Mouse (Mus musculus) kidney, embryonic 14.5 days (tissue): ENCODE results near the gene Fam162a. TPM values are rescaled to one million over a fixed set of nuclear protein-coding genes. Genes with fewer than 3 reads are reported as not detected.
"Not testable (repeated sequence)": the region's sequence is repeated elsewhere in the genome, so short reads cannot be mapped to it uniquely, and the experiment has no call there.

Experiments
- ATAC-seq: fragments of 200-750 bp; cut with Nextera tagmentation; 2 replicates; pipeline ENCODE4 v1.8.0; 2017; ENCODE audit warnings: moderate number of reproducible peaks, mild to moderate bottlenecking, moderate TSS enrichment, moderate library complexity; ENCODE audit not compliant: low FRiP score, low TSS enrichment
- H3K27ac ChIP-seq: fragments of 300-500 bp; sonication (generic); 2 replicates; pipeline ENCODE4 v1.5.1; 2014; ENCODE audit warnings: low read depth, mild to moderate bottlenecking, low read length, moderate library complexity, mixed read lengths
- H3K27me3 ChIP-seq: fragments of 300-500 bp; sonication (generic); 2 replicates; pipeline ENCODE4 v1.6.1; 2014; ENCODE audit warnings: mild to moderate bottlenecking, low read length; ENCODE audit not compliant: control insufficient read depth, insufficient read depth
- H3K36me3 ChIP-seq: fragments of 300-500 bp; sonication (generic); 2 replicates; pipeline ENCODE4 v1.6.1; 2014; ENCODE audit warnings: low read length, mixed read lengths; ENCODE audit not compliant: control insufficient read depth, insufficient read depth
- H3K4me1 ChIP-seq: fragments of 300-500 bp; sonication (generic); 2 replicates; pipeline ENCODE4 v1.6.1; 2014; ENCODE audit warnings: low read length, mixed read lengths; ENCODE audit not compliant: control insufficient read depth, insufficient read depth
- H3K4me2 ChIP-seq: fragments of 300-500 bp; sonication (generic); replicated peaks from 2 replicates; pipeline ENCODE4 v1.6.1; 2014; ENCODE audit warnings: low read depth, mild to moderate bottlenecking, low read length
- H3K4me3 ChIP-seq: fragments of 300-500 bp; sonication (generic); 2 replicates; pipeline ENCODE4 v1.5.1; 2014; ENCODE audit warnings: mild to moderate bottlenecking, low read length
- H3K9ac ChIP-seq: fragments of 300-500 bp; sonication (generic); 2 replicates; pipeline ENCODE4 v1.6.1; 2014; ENCODE audit warnings: low read depth, mild to moderate bottlenecking, low read length, moderate library complexity
- H3K9me3 ChIP-seq: fragments of 300-500 bp; sonication (generic); 2 replicates; pipeline ENCODE4 v1.6.1; 2016; ENCODE audit warnings: low read length; ENCODE audit not compliant: control insufficient read depth
- WGBS: fragments of 180-500 bp; shearing (Covaris S2); extraction: QIAGEN DNeasy Blood & Tissue Kit; methylation state at CpG from one replicate; pipeline ENCODE4 v1.1.7; 2014; 5-methylcytosine and 5-hydroxymethylcytosine counted together
- polyA plus RNA-seq: library from polyadenylated mRNA; unstranded; fragments of >200 nt; fragmentation: Nextera tagmentation; extraction: Ambion mirVana; gene quantifications from 2 replicates; pipeline ENCODE4 v1.2.1, GENCODE M21; 2014

Gene Fam162a
- polyA plus RNA-seq, 1 experiment from 2014 or later, result 283 TPM

GRCm38 (mm10) chr16:36068356-36068755, 3.0 kb downstream of the Fam162a start:
- Histone ChIP-seq H3K4me3 (no peak overlapping the region), H3K36me3 (peaks cover 12% of the 10 kb centered on the region; the same call in 1 of the 2 replicates), H3K9me3 (no peaks in the 10 kb centered on the region), H3K27me3 (no peaks in the 10 kb centered on the region), H3K9ac (no peak overlapping the region), H3K4me2 (no peak overlapping the region), H3K27ac (no peak overlapping the region), H3K4me1 (peaks cover 20% of the 10 kb centered on the region)
- WGBS, result 62% methylated on average over 3 of the region's 3 CpGs
- no peak for ATAC-seq

GRCm38 (mm10) chr16:36067694-36068093, 3.7 kb downstream of the Fam162a start:
- ATAC-seq, result no peak
- H3K4me2 ChIP-seq, result no peak overlapping the region
- 62% methylated on average over 2 of the region's 2 CpGs for WGBS

GRCm38 (mm10) chr16:36064904-36065303, 6.5 kb downstream of the Fam162a start:
- no peak overlapping the region for H3K9ac ChIP-seq
- H3K4me3 ChIP-seq, result no peak overlapping the region
- peaks cover 15% of the 10 kb centered on the region for H3K4me1 ChIP-seq
- 85% methylated on average over 5 of the region's 5 CpGs for WGBS
- no peak for ATAC-seq
- no peaks in the 10 kb centered on the region for H3K27me3 ChIP-seq
- no peaks in the 10 kb centered on the region for H3K9me3 ChIP-seq
- H3K27ac ChIP-seq, result no peak overlapping the region
- peaks cover 12% of the 10 kb centered on the region; the same call in 1 of the 2 replicates for H3K36me3 ChIP-seq
- no peak overlapping the region for H3K4me2 ChIP-seq

More at GRCm38 (mm10) chr16:36067694-36068093, 3.7 kb downstream of the Fam162a start:
- H3K4me1 ChIP-seq, result peaks cover 20% of the 10 kb centered on the region
- no peaks in the 10 kb centered on the region for H3K9me3 ChIP-seq
- no peaks in the 10 kb centered on the region for H3K27me3 ChIP-seq
- no peak overlapping the region for H3K9ac ChIP-seq
- peaks cover 12% of the 10 kb centered on the region; the same call in 1 of the 2 replicates for H3K36me3 ChIP-seq
- H3K27ac ChIP-seq, result no peak overlapping the region
- no peak overlapping the region for H3K4me3 ChIP-seq

- Histone ChIP-seq H3K27ac (no peak overlapping the region), H3K9me3 (no peaks in the 10 kb centered on the region), H3K36me3 (peaks cover 8% of the 10 kb centered on the region; the same call in 1 of the 2 replicates), H3K4me1 (peaks cover 3% of the 10 kb centered on the region; the same call in 1 of the 2 replicates), H3K4me3 (no peak overlapping the region), H3K4me2 (no peak overlapping the region), H3K27me3 (no peaks in the 10 kb centered on the region), H3K9ac (peak overlapping the region; percentile 18; the same call in 1 of the 2 replicates)
- no peak for ATAC-seq
- 89% methylated on average over 2 of the region's 2 CpGs for WGBS
These were observed 8.1 kb downstream of the Fam162a start for GRCm38 (mm10) chr16:36063315-36063714.

- not testable (repeated sequence) for ATAC-seq, H3K36me3 ChIP-seq, H3K27ac ChIP-seq, H3K4me2 ChIP-seq, H3K9ac ChIP-seq, H3K27me3 ChIP-seq, H3K4me3 ChIP-seq, H3K4me1 ChIP-seq, H3K9me3 ChIP-seq
- 95% methylated on average over 1 of the region's 1 CpGs for WGBS
These were observed 8.9 kb downstream of the Fam162a start for GRCm38 (mm10) chr16:36062534-36062933.

GRCm38 (mm10) chr16:36057933-36058475, 13.4 kb downstream of the Fam162a start:
- H3K4me1 ChIP-seq, result no peaks in the 10 kb centered on the region
- H3K9me3 ChIP-seq, result no peaks in the 10 kb centered on the region
- H3K4me2 ChIP-seq, result no peak overlapping the region
- no peaks in the 10 kb centered on the region for H3K27me3 ChIP-seq
- no peak overlapping the region for H3K9ac ChIP-seq
- no peak for ATAC-seq
- no peak overlapping the region for H3K27ac ChIP-seq
- WGBS, result 68% methylated on average over 8 of the region's 8 CpGs
- H3K4me3 ChIP-seq, result no peak overlapping the region
- peaks cover 2% of the 10 kb centered on the region; the same call in 1 of the 2 replicates for H3K36me3 ChIP-seq

GRCm38 (mm10) chr16:36056416-36056815, 15.0 kb downstream of the Fam162a start:
- no peak for ATAC-seq
- H3K27me3 ChIP-seq, result no peaks in the 10 kb centered on the region
- 91% methylated on average over 11 of the region's 11 CpGs for WGBS
- H3K36me3 ChIP-seq, result peaks cover 12% of the 10 kb centered on the region; the same call in 1 of the 2 replicates
- no peak overlapping the region for H3K4me2 ChIP-seq
- H3K27ac ChIP-seq, result no peak overlapping the region
- no peaks in the 10 kb centered on the region for H3K9me3 ChIP-seq
- H3K4me3 ChIP-seq, result no peak overlapping the region
- no peaks in the 10 kb centered on the region for H3K4me1 ChIP-seq
- H3K9ac ChIP-seq, result no peak overlapping the region

GRCm38 (mm10) chr16:36054920-36055319, 16.5 kb downstream of the Fam162a start:
- H3K4me1 ChIP-seq, result no peaks in the 10 kb centered on the region
- no peak overlapping the region for H3K4me3 ChIP-seq
- H3K9me3 ChIP-seq, result no peaks in the 10 kb centered on the region
- no peaks in the 10 kb centered on the region for H3K27me3 ChIP-seq
- peaks cover 22% of the 10 kb centered on the region for H3K36me3 ChIP-seq
- no peak overlapping the region for H3K4me2 ChIP-seq
- ATAC-seq, result no peak
- H3K9ac ChIP-seq, result no peak overlapping the region
- WGBS, result 95% methylated on average over 8 of the region's 8 CpGs
- H3K27ac ChIP-seq, result no peak overlapping the region

- Histone ChIP-seq H3K4me2 (no peak overlapping the region), H3K27ac (no peak overlapping the region), H3K4me3 (no peak overlapping the region), H3K27me3 (no peaks in the 10 kb centered on the region), H3K9ac (no peak overlapping the region), H3K9me3 (no peaks in the 10 kb centered on the region), H3K4me1 (no peaks in the 10 kb centered on the region), H3K36me3 (peaks cover 34% of the 10 kb centered on the region)
- 86% methylated on average over 6 of the region's 6 CpGs for WGBS
- ATAC-seq, result no peak
These were observed 17.7 kb downstream of the Fam162a start for GRCm38 (mm10) chr16:36053524-36054275.
